Mouse (Mus musculus) brain, embryonic 18.5 days (tissue): Measurements from ENCODE around the gene Gm12258.
A peak's percentile ranks its signal among the peaks of the same experiment; 100 is the strongest.

ENCODE experiments used
- DNase-seq: peaks from one replicate; pipeline ENCODE4 v3.0.0-alpha.2; 2012; ENCODE audit warnings: low read depth, low spot score

Gene Gm12258

GRCm38 (mm10) chr11:58901080-58901479, 54.1 kb downstream of the Gm12258 start:
- no peak for DNase-seq

- peak; percentile 83 for DNase-seq
These were observed 56.8 kb downstream of the Gm12258 start, which contains the start of gene Zfp39 for GRCm38 (mm10) chr11:58903511-58904409. TSS of gene Zfp39 (minus strand) at chr11:58904225.

GRCm38 (mm10) chr11:58904410-58904718, 57.4 kb downstream of the Gm12258 start:
- no peak for DNase-seq

GRCm38 (mm10) chr11:58904838-58905237, 57.9 kb downstream of the Gm12258 start:
- DNase-seq, result no peak
